Mouse (Mus musculus) right cerebral cortex, adult 18-20 months (tissue): Measurements from ENCODE around the gene AI661453.

Source experiments
- DNase-seq: peaks from one replicate; pipeline ENCODE4 v3.0.0; 2022; ENCODE audit warnings: mixed read lengths

The AI661453 gene

GRCm38 (mm10) chr17:47504228-47504627 lies 67.8 kb downstream of the AI661453 start:
- DNase-seq = no peak

DNA sequence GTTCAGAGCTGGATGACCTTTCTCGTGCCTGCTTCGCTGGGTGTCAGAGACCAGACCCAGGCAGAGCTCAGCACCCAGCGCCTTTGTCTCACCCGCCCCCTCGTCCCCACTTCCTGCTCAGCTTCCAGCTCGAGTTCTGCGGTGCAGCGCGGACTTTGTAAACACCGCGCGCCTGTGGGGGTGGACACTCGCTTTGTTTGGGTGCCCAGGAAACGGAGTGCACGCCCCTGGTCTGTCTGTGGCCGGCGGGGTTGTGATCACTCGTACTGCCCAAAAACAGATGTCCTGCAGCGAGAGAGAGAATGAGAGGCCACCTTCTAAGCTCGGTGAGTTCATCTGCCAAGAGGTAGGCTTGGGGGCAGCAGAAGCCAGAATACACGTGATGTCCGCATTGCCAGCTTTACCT lies 68.5 kb downstream of the AI661453 start, which contains the start of gene Ccnd3:
TSS of gene Ccnd3 (plus strand) at position 111 of the 406 bp plus-strand sequence.
- DNase-seq = peak; percentile 78

- DNase-seq = no peak
Observed at GRCm38 (mm10) chr17:47505566-47505965, 69.2 kb downstream of the AI661453 start.

DNA sequence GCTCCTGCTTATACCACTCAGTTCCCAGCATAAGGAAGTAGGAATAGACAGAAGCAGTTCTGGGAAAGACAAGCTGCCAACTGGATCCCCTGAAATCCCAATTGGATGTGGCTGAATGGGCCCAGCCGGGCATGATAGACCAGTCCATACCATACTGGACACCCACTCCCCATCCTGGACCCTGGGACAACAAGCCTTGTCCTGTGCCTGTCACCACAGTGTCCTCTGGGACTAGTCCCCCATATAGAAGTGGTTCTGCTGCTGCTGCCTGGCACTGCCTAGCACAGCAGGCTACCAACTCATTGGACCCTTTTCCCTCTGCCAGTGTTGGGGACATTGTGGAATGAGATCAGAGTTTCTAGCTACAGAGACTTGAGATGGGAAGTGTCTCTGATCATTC lies 69.6 kb downstream of the AI661453 start:
- DNase-seq = no peak

- no peak for DNase-seq
Observed at GRCm38 (mm10) chr17:47506697-47507096, 70.3 kb downstream of the AI661453 start.

GRCm38 (mm10) chr17:47507523-47507922 lies 71.1 kb downstream of the AI661453 start:
- no peak for DNase-seq

DNA sequence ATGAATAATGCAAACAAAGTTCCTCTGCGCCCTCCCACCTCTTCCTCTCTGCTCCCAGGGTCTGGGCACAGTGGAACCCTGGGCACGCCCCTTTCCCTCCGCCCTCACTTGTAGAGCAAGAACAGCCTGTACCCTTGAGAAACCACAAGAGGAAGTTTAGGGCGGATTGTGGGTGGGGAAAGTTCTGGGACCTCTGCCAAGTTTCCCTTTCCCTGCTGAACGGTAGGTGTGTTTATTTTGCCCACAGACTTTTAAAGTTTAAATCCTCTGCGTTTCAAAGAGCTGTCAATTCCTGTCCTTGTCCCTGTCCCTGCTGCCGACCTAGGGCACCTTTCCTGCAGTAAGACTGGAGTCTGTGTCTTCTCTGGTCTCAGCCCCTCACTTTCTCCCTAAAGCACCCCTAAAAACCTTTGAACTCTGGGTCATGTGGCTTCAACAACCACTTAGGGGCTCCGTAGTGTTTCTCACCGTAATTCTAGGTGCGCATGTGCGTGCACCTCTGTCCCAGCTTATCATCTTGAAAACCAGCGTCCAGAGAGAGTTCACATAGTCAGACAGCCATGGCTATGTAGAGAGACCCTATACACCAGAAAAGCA lies 71.7 kb downstream of the AI661453 start:
- peak; percentile 91 for DNase-seq

- no peak for DNase-seq
Observed at GRCm38 (mm10) chr17:47509031-47509705, 72.8 kb downstream of the AI661453 start.

DNA sequence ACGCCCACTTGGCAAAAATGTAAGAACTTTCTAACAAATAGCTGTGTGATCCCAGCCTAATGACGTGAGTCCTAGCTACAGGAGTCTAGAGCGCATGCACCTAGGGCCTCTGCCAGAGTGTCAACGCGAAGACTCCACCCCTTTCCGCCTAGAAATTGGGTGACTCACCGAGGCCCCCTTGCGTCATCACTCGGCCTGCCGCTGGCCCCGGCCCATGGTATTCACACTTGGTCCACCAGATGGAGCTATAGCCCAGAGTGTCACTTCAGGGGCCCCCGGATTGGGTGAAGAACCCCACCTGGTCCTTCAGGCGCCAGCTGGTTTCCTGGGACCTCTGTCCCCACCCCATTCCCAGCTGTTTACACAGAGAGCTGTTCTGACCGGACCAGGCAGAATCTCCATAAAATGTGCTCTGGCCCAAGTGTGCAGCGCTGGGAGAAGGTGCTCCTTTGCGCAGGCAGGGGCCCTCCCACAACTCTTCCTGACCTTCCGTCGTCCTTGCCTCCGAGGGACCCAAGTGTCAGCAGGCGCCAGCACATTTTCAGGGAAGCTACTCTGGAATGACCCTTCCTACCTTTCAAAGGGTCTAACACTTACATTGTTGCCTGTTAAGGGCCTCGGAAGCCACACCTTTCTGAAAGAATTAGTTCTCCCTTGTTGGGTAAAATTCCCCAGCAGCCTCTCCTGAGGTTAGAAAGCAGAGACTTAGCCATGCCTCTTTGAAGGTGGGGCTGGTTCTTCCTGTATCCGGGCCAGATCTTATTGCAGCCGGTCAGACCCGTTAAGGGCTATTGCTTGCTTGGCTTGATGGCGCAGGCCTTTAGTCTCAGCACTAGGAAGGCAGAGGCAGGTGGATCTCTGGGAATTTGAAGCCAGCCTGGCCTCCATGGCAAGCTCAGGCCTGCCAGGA lies 75.0 kb downstream of the AI661453 start:
- peak; percentile 94 for DNase-seq

DNA sequence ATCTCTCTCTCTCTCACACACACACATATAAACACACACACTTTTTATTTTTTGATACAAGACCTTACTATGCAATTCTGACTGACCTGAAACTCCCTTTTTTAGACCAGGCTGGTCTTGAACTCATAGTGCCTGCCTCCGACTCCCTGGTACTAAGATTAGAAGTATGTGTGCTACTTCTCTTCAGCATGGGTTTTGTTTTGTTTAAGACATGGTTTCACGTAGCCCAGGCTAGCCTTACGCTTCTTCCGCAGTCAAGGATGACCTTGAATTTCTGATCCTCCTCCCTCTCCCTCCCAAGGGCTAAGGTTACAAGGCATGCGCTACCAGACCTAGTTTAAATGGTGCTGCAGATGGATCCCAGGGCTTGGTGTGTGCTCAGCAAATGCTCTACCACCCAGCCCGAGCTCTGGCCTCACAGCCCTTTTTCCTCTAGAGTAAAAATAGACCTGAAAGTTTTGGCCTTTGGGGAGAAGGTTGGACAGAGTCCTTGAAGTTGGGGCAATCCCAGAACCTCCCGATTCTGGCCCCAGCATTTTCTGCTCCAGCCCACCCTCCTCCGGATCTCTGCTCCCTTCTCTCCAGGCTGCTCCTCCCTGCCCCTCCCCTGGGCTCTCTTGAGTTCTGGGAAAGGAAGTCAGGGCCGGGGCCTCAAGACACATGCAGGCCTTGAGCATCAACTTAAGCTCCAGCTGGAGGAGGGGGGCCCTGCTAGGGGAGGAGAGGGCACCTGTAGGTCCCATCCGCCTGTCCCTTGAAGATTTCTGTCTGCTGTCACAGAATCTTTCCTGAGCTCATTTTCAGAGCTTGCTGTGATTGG lies 76.8 kb downstream of the AI661453 start:
- DNase-seq = no peak

- DNase-seq = no peak
Observed at GRCm38 (mm10) chr17:47515180-47515844, 78.9 kb downstream of the AI661453 start.

GRCm38 (mm10) chr17:47516232-47516631 lies 79.8 kb downstream of the AI661453 start:
- no peak for DNase-seq

- DNase-seq = no peak
Observed at GRCm38 (mm10) chr17:47518205-47518604, 81.8 kb downstream of the AI661453 start.
